Mouse (Mus musculus) embryonic fibroblast, embryonic 13.5 days (primary cell): ENCODE data around the gene Eme1.

Experiments used
- CTCF ChIP-seq: IDR thresholded peaks from 2 replicates; pipeline ENCODE4 v1.5.1; 2011; ENCODE audit warnings: mild to moderate bottlenecking, control low read depth, low read length, moderate library complexity, borderline replicate concordance; ENCODE audit not compliant: insufficient read depth
- POLR2A ChIP-seq: IDR thresholded peaks from 2 replicates; pipeline ENCODE4 v1.6.1; 2011; ENCODE audit warnings: low read depth, mild to moderate bottlenecking, control low read depth, low read length, moderate library complexity

DNA sequence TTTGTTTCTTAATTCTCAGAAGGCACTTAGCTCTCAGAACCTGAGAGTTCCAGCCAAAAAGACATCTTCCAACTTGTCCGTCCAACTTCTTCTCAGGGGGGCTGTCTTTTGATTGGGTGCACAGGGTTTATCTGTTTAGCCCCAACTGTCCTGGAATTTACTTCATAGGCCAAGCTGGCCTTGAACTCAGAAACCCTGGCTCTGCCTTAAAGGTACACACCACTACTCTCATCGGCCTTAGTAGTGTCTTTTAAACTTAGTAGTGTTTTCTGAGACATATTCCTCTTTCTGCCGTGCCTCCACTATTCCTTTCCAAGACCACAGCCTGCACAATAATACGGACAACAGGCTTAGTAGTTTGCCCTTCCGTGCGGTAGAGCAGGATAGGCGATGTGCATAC lies 53.3 kb downstream of the Eme1 start:
- TF ChIP-seq POLR2A (no peak), CTCF (no peak)
